Mouse (Mus musculus) lung, postnatal 0 days (tissue): ENCODE measurements around the gene Praf2. TPM values are rescaled to one million over a fixed set of nuclear protein-coding genes. Genes with fewer than 3 reads are reported as not detected.
A peak's percentile ranks its signal among the peaks of the same experiment; 100 is the strongest.
"Not testable (repeated sequence)": the region's sequence is repeated elsewhere in the genome, so short reads cannot be mapped to it uniquely, and the experiment has no call there.

Experiments
- ATAC-seq: fragments of 200-750 bp; cut with Nextera tagmentation; 2 replicates; pipeline ENCODE4 v1.8.0; 2017; ENCODE audit warnings: moderate library complexity
- DNase-seq: peaks from one replicate; pipeline ENCODE4 v3.0.0-alpha.2; 2016; ENCODE audit warnings: low spot score
- H3K27ac ChIP-seq: fragments of 300-500 bp; sonication (generic); 2 replicates; pipeline ENCODE4 v1.5.1; 2014; ENCODE audit warnings: antibody characterized with exemption, mild to moderate bottlenecking, low read length, mixed read lengths
- H3K27me3 ChIP-seq: fragments of 300-500 bp; sonication (generic); replicated peaks from 2 replicates; pipeline ENCODE4 v1.6.1; 2014; ENCODE audit warnings: low read length, mixed read lengths; ENCODE audit not compliant: insufficient read depth
- H3K36me3 ChIP-seq: fragments of 300-500 bp; sonication (generic); 2 replicates; pipeline ENCODE4 v1.6.1; 2014; ENCODE audit warnings: low read length, mixed read lengths; ENCODE audit not compliant: insufficient read depth
- H3K4me1 ChIP-seq: fragments of 300-500 bp; sonication (generic); 2 replicates; pipeline ENCODE4 v1.6.1; 2014; ENCODE audit warnings: antibody characterized with exemption, low read depth, low read length, mixed read lengths; ENCODE audit not compliant: insufficient read depth
- H3K4me2 ChIP-seq: fragments of 300-500 bp; sonication (generic); replicated peaks from 2 replicates; pipeline ENCODE4 v1.6.1; 2014; ENCODE audit warnings: low read depth, mild to moderate bottlenecking, low read length, moderate library complexity, mixed read lengths
- H3K4me3 ChIP-seq: fragments of 300-500 bp; sonication (generic); 2 replicates; pipeline ENCODE4 v1.5.1; 2014; ENCODE audit warnings: low read depth, low read length
- H3K9ac ChIP-seq: fragments of 300-500 bp; sonication (generic); replicated peaks from 2 replicates; pipeline ENCODE4 v1.6.1; 2014; ENCODE audit warnings: low read depth, mild to moderate bottlenecking
- H3K9me3 ChIP-seq: fragments of 300-500 bp; sonication (generic); 2 replicates; pipeline ENCODE4 v1.6.1; 2016; ENCODE audit warnings: low read length, mixed read lengths
- CTCF ChIP-seq: IDR thresholded peaks from 2 replicates; pipeline ENCODE4 v1.5.1; 2016; ENCODE audit warnings: antibody characterized with exemption, mild to moderate bottlenecking
- EP300 ChIP-seq: IDR thresholded peaks from 2 replicates; pipeline ENCODE4 v1.6.1; 2016; ENCODE audit warnings: antibody characterized with exemption, mild to moderate bottlenecking, control low read depth
- WGBS: fragments of 180-500 bp; shearing (Covaris S2); extraction: QIAGEN DNeasy Blood & Tissue Kit; methylation state at CpG from one replicate; pipeline ENCODE4 v1.1.7; 2014; 5-methylcytosine and 5-hydroxymethylcytosine counted together
- polyA plus RNA-seq: library from polyadenylated mRNA; unstranded; fragments of >200 nt; fragmentation: Nextera tagmentation; extraction: Ambion mirVana; gene quantifications from 2 replicates; pipeline ENCODE4 v1.2.1, GENCODE M21; 2015

Praf2 gene
- polyA plus RNA-seq, 1 experiment from 2014 or later, result 18.8 TPM

DNA sequence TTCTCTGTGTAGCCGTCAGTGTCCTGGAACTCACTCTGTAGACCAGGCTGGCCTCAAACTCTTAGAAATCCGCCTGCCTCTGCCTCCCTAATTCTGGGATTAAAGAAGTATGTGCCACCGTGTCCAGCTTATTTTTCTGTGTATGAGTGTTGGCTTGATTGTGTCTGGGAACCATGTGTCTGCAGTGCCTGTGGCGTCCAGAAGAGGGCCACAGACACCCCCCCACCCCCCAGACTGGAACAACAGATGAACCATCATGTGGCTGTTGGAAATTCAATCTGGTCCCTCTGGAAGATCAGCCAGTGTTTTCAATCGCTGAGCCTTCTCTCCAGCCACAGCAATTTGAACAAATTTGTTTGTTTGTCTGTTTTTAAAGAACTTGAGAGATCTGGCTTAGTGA lies 15.2 kb downstream of the Praf2 start:
- Histone ChIP-seq H3K36me3 (no peaks in the 10 kb centered on the region), H3K9me3 (no peaks in the 10 kb centered on the region), H3K27ac (no peak overlapping the region), H3K27me3 (no peaks in the 10 kb centered on the region), H3K4me3 (no peak overlapping the region), H3K9ac (no peak overlapping the region), H3K4me1 (no peaks in the 10 kb centered on the region), H3K4me2 (no peak overlapping the region)
- no peak for ATAC-seq
- WGBS, result 49% methylated on average over 5 of the region's 5 CpGs
- DNase-seq, result no peak
- peak; percentile 48 for TF ChIP-seq CTCF
- TF ChIP-seq EP300, result no peak

GRCm38 (mm10) chrX:7744940-7745339 lies 16.7 kb downstream of the Praf2 start:
- Histone ChIP-seq H3K4me3 (no peak overlapping the region), H3K4me2 (no peak overlapping the region), H3K27ac (no peak overlapping the region), H3K9ac (no peak overlapping the region), H3K27me3 (no peaks in the 10 kb centered on the region), H3K36me3 (no peaks in the 10 kb centered on the region), H3K4me1 (no peaks in the 10 kb centered on the region), H3K9me3 (no peaks in the 10 kb centered on the region)
- WGBS, result 40% methylated on average over 1 of the region's 1 CpGs
- ATAC-seq (no peak), DNase-seq (no peak)
- TF ChIP-seq EP300, result no peak
- TF ChIP-seq CTCF, result no peak

- TF ChIP-seq CTCF (no peak), EP300 (no peak)
- H3K36me3 ChIP-seq, result no peaks in the 10 kb centered on the region
- H3K4me3 ChIP-seq, result no peak overlapping the region
- no peak overlapping the region for H3K4me2 ChIP-seq
- H3K9me3 ChIP-seq, result no peaks in the 10 kb centered on the region
- H3K27ac ChIP-seq, result no peak overlapping the region
- WGBS, result 67% methylated on average over 8 of the region's 8 CpGs
- H3K9ac ChIP-seq, result no peak overlapping the region
- ATAC-seq (no peak), DNase-seq (no peak)
- no peaks in the 10 kb centered on the region for H3K27me3 ChIP-seq
- H3K4me1 ChIP-seq, result no peaks in the 10 kb centered on the region
Measured at GRCm38 (mm10) chrX:7745429-7745828, 17.2 kb downstream of the Praf2 start.

DNA sequence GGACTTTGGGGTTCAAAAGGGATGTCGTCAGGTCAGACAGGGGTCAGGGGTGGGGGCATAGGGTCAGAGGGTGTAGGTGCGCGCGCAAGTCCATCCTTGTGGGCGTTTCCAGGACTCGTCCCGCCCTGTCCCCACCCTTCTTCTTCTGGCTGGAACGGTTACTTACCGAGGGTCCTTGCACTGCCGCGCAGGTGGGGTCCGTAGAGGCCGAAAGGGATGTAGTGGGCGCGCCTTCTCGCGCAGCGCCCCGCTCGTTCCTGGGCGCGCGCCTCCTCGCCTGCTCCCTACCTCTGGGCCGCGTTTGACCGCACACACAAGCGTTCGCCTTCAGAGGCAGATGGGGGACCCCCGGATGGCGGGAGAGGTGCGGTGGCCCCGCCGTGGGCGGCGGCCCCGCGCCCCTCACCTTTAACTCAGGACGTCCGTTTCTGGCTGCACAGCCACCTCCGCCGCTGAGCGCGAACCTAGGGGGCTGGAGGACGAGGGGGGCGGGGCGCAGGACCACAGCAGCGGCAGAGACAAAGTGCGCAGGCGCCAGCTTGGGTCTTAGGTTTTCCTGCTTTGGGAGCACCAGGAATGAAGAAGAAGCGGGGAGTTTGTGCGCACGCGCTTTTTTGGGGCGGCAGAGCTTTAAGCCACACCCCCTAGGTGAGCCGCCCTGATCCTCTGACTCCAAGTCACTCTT lies 22.3 kb downstream of the Praf2 start, which contains the start of gene Ccdc120:
Ccdc120 (minus strand) TSS at position 474 of the 685 bp plus-strand sequence.
- TF ChIP-seq EP300 (no peak), CTCF (no peak)
- H3K9me3 ChIP-seq, result no peaks in the 10 kb centered on the region

DNA sequence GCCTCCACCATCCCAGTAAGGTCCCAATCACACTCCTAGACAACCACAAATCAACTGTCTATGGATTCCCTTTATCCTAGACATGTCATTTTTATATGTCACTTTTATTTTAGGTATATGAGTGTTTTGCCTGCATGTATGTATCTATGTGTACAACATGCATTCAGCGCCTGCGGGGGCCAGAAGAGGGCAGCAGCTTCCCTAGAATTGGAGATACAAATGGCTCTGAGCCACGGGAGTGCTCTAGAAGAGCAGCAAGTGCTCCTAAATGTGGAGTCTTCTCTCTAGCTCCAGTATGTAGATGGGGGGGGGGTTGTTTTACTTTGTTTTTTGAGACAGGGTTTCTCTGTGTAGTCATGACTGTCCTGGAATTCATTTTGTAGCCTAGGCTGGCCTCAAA lies 25.4 kb downstream of the Praf2 start:
- H3K27me3 ChIP-seq, H3K9ac ChIP-seq, H3K4me3 ChIP-seq, H3K27ac ChIP-seq, H3K36me3 ChIP-seq, H3K9me3 ChIP-seq, H3K4me1 ChIP-seq, H3K4me2 ChIP-seq: not testable (repeated sequence)
- WGBS, result 12% methylated on average over 3 of the region's 3 CpGs
- ATAC-seq, result peak; percentile 70
- DNase-seq, result peak; percentile 47
- TF ChIP-seq CTCF, result peak; percentile 56

More for the DNA sequence above, 22.3 kb downstream of the Praf2 start, which contains the start of gene Ccdc120:
- WGBS, result 8% methylated on average over 18 of the region's 56 CpGs
- H3K4me3 ChIP-seq, result peak within 1 kb of the TSS; percentile 52
- ATAC-seq (peak; percentile 58), DNase-seq (peak; percentile 71)
- H3K4me1 ChIP-seq, result no peaks in the 10 kb centered on the region
- H3K27ac ChIP-seq, result no peak within 1 kb of the TSS
- peak within 1 kb of the TSS; percentile 64 for H3K4me2 ChIP-seq
- no peak within 1 kb of the TSS for H3K9ac ChIP-seq
- no peaks in the 10 kb centered on the region for H3K36me3 ChIP-seq
- no peaks in the 10 kb centered on the region for H3K27me3 ChIP-seq

DNA sequence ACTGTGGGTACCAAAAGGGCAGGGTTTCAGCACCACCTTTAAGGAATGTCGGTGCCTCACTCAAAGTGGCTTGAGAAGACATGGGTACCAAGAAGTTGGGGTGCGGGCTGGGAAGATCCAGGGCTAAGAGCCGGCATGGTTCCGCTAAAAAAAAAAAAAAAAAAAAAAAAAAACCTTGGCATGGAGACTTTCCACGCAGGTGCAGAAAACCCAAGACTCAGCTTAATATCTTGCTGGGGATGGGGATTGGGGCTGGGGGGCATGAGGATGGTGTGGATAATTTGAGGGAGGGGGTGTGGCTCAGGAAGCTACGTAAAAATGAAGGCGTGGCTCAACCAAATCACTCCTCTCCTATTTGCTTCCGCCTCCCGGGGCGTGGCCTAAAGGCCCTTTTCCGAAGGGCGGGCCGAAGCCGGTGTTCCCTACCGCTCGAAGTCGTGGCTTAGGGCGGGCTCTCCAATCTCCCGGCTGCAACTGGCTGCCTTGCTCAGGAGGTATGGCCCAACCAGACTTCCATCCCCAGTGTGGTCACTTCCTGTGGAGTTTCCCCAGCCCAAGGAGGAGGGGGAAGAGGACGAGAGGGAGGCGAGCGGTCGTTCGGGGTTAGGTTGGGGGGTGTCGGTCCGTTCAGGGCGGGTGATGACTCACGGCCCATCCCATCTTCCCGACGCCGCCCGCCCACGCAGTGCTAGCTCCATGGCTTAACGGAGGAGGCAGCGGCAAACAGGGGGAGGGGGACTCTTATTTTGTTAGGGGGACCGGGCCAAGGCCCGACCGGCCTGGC lies 34.1 kb downstream of the Praf2 start, which contains the start of gene Tfe3:
Tfe3 (plus strand) TSS at position 424 of the 784 bp plus-strand sequence.
- Histone ChIP-seq H3K4me2 (peak within 1 kb of the TSS; percentile 59), H3K27me3 (no peaks in the 10 kb centered on the region), H3K36me3 (no peaks in the 10 kb centered on the region), H3K27ac (peak within 1 kb of the TSS; percentile 80), H3K4me1 (no peaks in the 10 kb centered on the region), H3K9ac (peak within 1 kb of the TSS; percentile 63), H3K9me3 (no peaks in the 10 kb centered on the region), H3K4me3 (peak within 1 kb of the TSS; percentile 64)
- WGBS, result 10% methylated on average over 37 of the region's 38 CpGs
- ATAC-seq, result peak; percentile 96
- peak; percentile 97 for DNase-seq
- no peak for TF ChIP-seq CTCF
- no peak for TF ChIP-seq EP300
